Mouse (Mus musculus): Measurements from ENCODE around the gene Chd9.
A peak's percentile ranks its signal among the peaks of the same experiment; 100 is the strongest.

The Chd9 gene

GRCm38 (mm10) chr8:90828181-90828986 is at the start of gene Chd9:
Gene Chd9, plus strand, starts transcription at chr8:90828352.
- DNase-seq (ENCODE audit: low spot score), result peak; percentile 86

- DNase-seq (ENCODE audit: low spot score), result no peak
Observed at GRCm38 (mm10) chr8:90791616-90792015, 36.5 kb upstream of the Chd9 start.

- peak; percentile 42 for DNase-seq (ENCODE audit: low spot score)
Observed at GRCm38 (mm10) chr8:90793710-90794109, 34.4 kb upstream of the Chd9 start.

- DNase-seq (ENCODE audit: low spot score), result peak; percentile 42
Observed at GRCm38 (mm10) chr8:90794990-90795861, 32.9 kb upstream of the Chd9 start.

- no peak for DNase-seq (ENCODE audit: low spot score)
Observed at GRCm38 (mm10) chr8:90799473-90799872, 28.7 kb upstream of the Chd9 start.

- no peak for DNase-seq (ENCODE audit: low spot score)
Observed at GRCm38 (mm10) chr8:90813602-90814320, 14.4 kb upstream of the Chd9 start.

- no peak for DNase-seq (ENCODE audit: low spot score)
Observed at GRCm38 (mm10) chr8:90816061-90816882, 11.9 kb upstream of the Chd9 start.

- DNase-seq (ENCODE audit: low spot score), result no peak
Observed at GRCm38 (mm10) chr8:90817293-90817692, 10.9 kb upstream of the Chd9 start, which contains the start of gene Gm19935. Gene Gm19935, minus strand, starts transcription at chr8:90817393.

GRCm38 (mm10) chr8:90819561-90820320 is 8.4 kb upstream of the Chd9 start:
- no peak for DNase-seq (ENCODE audit: low spot score)

GRCm38 (mm10) chr8:90820321-90820696 is 7.8 kb upstream of the Chd9 start:
- DNase-seq (ENCODE audit: low spot score), result no peak

GRCm38 (mm10) chr8:90822443-90822842 is 5.7 kb upstream of the Chd9 start:
- DNase-seq (ENCODE audit: low spot score), result no peak

GRCm38 (mm10) chr8:90825459-90825871 is 2.7 kb upstream of the Chd9 start:
- no peak for DNase-seq (ENCODE audit: low spot score)

- no peak for DNase-seq (ENCODE audit: low spot score)
Observed at GRCm38 (mm10) chr8:90828987-90829740, 1.0 kb downstream of the Chd9 start.

- DNase-seq (ENCODE audit: low spot score), result no peak
Observed at GRCm38 (mm10) chr8:90829825-90830224, 1.7 kb downstream of the Chd9 start.

GRCm38 (mm10) chr8:90830980-90831379 is 2.8 kb downstream of the Chd9 start:
- DNase-seq (ENCODE audit: low spot score), result no peak

GRCm38 (mm10) chr8:90832576-90833289 is 4.6 kb downstream of the Chd9 start:
- DNase-seq (ENCODE audit: low spot score), result peak; percentile 22

- no peak for DNase-seq (ENCODE audit: low spot score)
Observed at GRCm38 (mm10) chr8:90833628-90834320, 5.6 kb downstream of the Chd9 start.

- no peak for DNase-seq (ENCODE audit: low spot score)
Observed at GRCm38 (mm10) chr8:90834321-90834672, 6.1 kb downstream of the Chd9 start.

GRCm38 (mm10) chr8:90837440-90837839 is 9.3 kb downstream of the Chd9 start:
- DNase-seq (ENCODE audit: low spot score), result no peak

All from yolk sac, embryonic 10.5 days (tissue).